Mouse (Mus musculus): Measurements from ENCODE around the gene Pnkd. TPM values are rescaled to one million over a fixed set of nuclear protein-coding genes. Genes with fewer than 3 reads are reported as not detected.

The Pnkd gene
- polyA plus RNA-seq, 1 experiment from 2014 or later = 104 TPM

DNA sequence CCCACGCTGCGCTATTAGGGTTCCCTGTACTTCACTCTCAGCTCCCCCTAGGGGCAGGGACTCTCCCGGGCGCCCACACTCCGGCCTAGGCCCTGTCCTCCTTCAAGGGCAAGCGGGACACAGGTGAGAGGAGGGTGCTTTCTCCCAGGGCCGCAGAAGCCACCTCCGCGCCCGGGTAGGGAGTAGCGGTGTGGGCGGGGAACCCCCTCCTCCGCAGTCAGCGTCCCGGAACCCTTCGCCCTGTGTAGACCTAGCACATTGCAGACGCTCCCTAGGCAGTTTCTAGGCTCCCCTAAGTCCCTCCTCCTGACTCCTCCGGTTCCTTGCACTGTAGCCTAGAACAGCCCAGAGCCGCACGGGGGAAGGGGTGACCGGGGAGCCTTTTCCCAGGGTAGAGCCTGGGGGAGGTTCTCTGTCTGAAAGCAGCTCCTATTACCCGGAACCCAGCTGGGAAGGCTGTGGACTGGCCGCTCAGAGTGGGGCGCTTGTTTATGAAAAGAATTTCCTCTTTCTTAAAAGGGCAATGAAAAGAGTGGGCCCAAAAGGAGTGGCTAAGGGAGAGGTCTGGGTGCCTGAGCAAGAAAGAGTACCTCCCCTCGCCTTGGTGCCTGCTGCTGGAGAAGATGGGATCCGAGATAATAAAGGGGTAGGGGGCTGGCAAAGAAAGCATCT is 102.1 kb downstream of the Pnkd start:
- Histone ChIP-seq H3K27ac (ENCODE audit: low read depth, low read length) (peak overlapping the region; percentile 91), H3K4me2 (ENCODE audit: low read depth) (peak overlapping the region; percentile 63), H3K9me3 (ENCODE audit: control insufficient read depth, low read length) (no peaks in the 10 kb centered on the region), H3K36me3 (ENCODE audit: control insufficient read depth, insufficient read depth, low read length) (no peaks in the 10 kb centered on the region), H3K4me1 (ENCODE audit: control insufficient read depth, insufficient read depth, low read length) (peaks cover 6% of the 10 kb centered on the region; the same call in 1 of the 2 replicates), H3K27me3 (ENCODE audit: control insufficient read depth, insufficient read depth, low read length) (0 out of 2 replicates have a peak, but pooled peaks cover 4% of the 10 kb centered on the region), H3K9ac (ENCODE audit: low read length) (peak overlapping the region; percentile 73), H3K4me3 (ENCODE audit: low read depth, low read length) (peak overlapping the region; percentile 58)
- peak; percentile 85 for ATAC-seq (ENCODE audit: insufficient read depth, low FRiP score, low TSS enrichment)
- under 1% methylated on average over 26 of the region's 26 CpGs for WGBS
- peak; percentile 95 for DNase-seq (ENCODE audit: low spot score)

DNA sequence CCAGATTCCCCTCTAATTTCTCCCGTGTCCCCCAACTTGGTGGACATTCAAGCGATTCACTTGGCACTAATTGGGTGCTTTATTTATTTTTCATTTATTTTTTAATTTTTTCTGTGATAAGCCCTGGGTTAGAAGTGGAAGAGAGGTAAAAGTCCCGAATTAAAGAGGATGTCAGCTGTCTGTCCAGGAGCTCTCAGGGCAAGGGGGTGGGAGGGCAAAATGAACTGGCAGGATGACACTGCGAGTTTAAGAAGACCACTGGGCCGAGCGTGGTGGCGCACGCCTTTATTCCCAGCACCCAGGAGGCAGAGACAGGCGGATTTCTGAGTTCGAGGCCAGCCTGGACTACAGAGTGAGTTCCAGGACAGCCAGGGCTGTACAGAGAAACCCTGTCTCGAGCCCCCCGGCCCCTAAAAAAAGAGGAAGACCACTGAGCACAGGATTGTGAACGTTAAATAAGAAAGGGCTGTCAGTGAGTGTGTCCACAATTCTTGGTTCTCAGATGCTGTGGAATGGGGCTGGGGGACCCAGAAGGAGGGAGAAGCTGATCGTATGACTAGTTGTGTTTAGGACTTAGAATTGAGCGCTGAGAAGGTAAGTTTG is 102.8 kb downstream of the Pnkd start:
- H3K36me3 ChIP-seq (ENCODE audit: control insufficient read depth, insufficient read depth, low read length) = no peaks in the 10 kb centered on the region
- DNase-seq (ENCODE audit: low spot score) (no peak), ATAC-seq (ENCODE audit: insufficient read depth, low FRiP score, low TSS enrichment) (no peak)
- H3K27me3 ChIP-seq (ENCODE audit: control insufficient read depth, insufficient read depth, low read length) = 0 out of 2 replicates have a peak, but pooled peaks cover 4% of the 10 kb centered on the region
- peak overlapping the region; percentile 91; the same call in 1 of the 2 replicates for H3K27ac ChIP-seq (ENCODE audit: low read depth, low read length)
- peak overlapping the region; percentile 63 for H3K4me2 ChIP-seq (ENCODE audit: low read depth)
- H3K4me1 ChIP-seq (ENCODE audit: control insufficient read depth, insufficient read depth, low read length) = peaks cover 8% of the 10 kb centered on the region
- WGBS = 67% methylated on average over 15 of the region's 15 CpGs
- no peak overlapping the region for H3K4me3 ChIP-seq (ENCODE audit: low read depth, low read length)
- H3K9ac ChIP-seq (ENCODE audit: low read length) = no peak overlapping the region
- no peaks in the 10 kb centered on the region for H3K9me3 ChIP-seq (ENCODE audit: control insufficient read depth, low read length)

DNA sequence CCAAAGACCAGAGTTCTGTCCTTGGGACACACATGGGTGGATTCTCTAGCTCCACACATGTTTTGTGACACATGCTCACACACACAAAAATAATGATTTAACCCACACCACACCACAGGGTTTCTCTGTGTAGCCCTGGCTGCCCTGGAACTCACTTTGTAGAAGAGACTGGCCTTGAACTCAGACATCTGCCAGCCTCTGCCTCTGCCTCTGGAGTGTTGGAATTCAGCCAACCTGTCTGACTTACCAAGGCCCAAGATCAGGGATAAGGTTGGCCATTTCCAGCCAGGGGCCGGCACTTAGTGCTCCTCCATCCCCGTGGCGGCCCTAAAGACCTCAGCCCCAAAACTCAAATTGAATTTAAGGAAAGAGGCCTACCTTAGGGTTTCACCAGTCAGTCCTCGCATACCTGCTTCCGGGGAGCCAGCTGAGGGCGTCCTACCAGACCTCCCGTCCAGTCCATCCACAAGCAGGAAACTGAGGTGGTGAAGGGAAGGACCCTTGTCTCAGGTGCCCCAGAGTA is 103.7 kb downstream of the Pnkd start:
- DNase-seq (ENCODE audit: low spot score) = no peak
- no peak for ATAC-seq (ENCODE audit: insufficient read depth, low FRiP score, low TSS enrichment)
- 72% methylated on average over 7 of the region's 7 CpGs for WGBS
- peaks cover 14% of the 10 kb centered on the region for H3K4me1 ChIP-seq (ENCODE audit: control insufficient read depth, insufficient read depth, low read length)
- H3K9me3 ChIP-seq (ENCODE audit: control insufficient read depth, low read length) = no peaks in the 10 kb centered on the region
- H3K9ac ChIP-seq (ENCODE audit: low read length) = no peak overlapping the region
- H3K36me3 ChIP-seq (ENCODE audit: control insufficient read depth, insufficient read depth, low read length) = no peaks in the 10 kb centered on the region
- H3K27ac ChIP-seq (ENCODE audit: low read depth, low read length) = no peak overlapping the region
- no peak overlapping the region for H3K4me3 ChIP-seq (ENCODE audit: low read depth, low read length)
- 0 out of 2 replicates have a peak, but pooled peaks cover 4% of the 10 kb centered on the region for H3K27me3 ChIP-seq (ENCODE audit: control insufficient read depth, insufficient read depth, low read length)
- no peak overlapping the region for H3K4me2 ChIP-seq (ENCODE audit: low read depth)

DNA sequence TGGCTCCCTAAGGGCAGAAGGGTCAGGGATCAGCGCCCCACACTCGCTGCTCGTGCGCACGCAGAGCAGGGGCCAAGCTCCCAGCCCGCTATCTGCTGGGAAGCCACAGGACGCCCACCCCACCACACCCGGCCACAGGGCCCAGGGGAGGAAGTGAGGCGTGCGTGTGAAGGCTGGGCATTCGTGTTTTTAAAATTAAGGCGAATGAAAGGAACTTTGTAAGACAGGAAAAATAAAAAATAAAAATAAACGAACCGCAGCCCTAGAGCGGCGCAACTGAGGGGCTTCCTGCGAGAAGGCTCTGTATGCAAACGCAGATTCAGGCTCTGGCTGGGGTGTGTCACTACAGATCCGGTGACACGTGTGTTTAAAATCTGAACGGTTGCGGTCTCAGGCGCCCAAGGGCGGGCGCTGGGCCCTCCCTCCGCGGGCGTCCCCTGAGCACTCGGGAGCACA is 105.1 kb downstream of the Pnkd start:
- DNase-seq (ENCODE audit: low spot score) (no peak), ATAC-seq (ENCODE audit: insufficient read depth, low FRiP score, low TSS enrichment) (no peak)
- no peak overlapping the region; the same call in 1 of the 2 replicates for H3K9ac ChIP-seq (ENCODE audit: low read length)
- H3K4me2 ChIP-seq (ENCODE audit: low read depth) = peak overlapping the region; percentile 36
- H3K4me1 ChIP-seq (ENCODE audit: control insufficient read depth, insufficient read depth, low read length) = peaks cover 14% of the 10 kb centered on the region
- no peaks in the 10 kb centered on the region for H3K9me3 ChIP-seq (ENCODE audit: control insufficient read depth, low read length)
- H3K27me3 ChIP-seq (ENCODE audit: control insufficient read depth, insufficient read depth, low read length) = 0 out of 2 replicates have a peak, but pooled peaks cover 4% of the 10 kb centered on the region
- WGBS = 4% methylated on average over 29 of the region's 29 CpGs
- H3K4me3 ChIP-seq (ENCODE audit: low read depth, low read length) = peak overlapping the region; percentile 7; the same call in 1 of the 2 replicates
- H3K27ac ChIP-seq (ENCODE audit: low read depth, low read length) = no peak overlapping the region
- H3K36me3 ChIP-seq (ENCODE audit: control insufficient read depth, insufficient read depth, low read length) = peaks cover 6% of the 10 kb centered on the region; the same call in 1 of the 2 replicates

DNA sequence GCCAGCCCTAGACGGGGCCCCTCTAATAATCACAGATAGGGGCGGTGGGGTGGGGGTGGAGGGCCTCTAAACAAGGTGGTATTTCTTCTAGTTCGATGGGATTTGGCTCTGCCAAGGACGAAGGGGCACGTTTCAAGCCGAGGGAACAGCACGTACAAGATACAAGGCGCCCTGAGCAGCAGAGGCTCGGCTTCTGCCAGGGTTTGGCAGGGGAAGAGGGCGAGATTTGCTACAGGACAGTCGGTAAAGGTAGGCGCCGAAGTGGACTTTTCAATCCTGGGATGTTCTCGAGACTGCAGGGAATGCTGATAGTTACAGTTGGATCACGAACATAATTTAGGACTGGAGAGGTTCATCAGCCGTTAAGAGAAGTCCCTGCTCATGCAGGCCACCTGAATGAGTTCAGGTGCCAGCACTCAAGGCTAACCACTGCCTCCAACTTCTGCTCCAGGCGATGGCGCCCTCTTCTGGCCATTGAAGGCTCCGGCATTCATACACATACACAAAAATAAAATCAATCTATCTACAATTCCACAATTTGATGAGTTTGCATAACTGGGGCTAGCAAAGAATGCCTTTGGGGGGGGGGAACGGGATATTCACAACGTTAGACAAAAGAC is 105.7 kb downstream of the Pnkd start:
- ATAC-seq (ENCODE audit: insufficient read depth, low FRiP score, low TSS enrichment) = no peak
- Histone ChIP-seq H3K27me3 (ENCODE audit: control insufficient read depth, insufficient read depth, low read length) (0 out of 2 replicates have a peak, but pooled peaks cover 4% of the 10 kb centered on the region), H3K36me3 (ENCODE audit: control insufficient read depth, insufficient read depth, low read length) (peaks cover 7% of the 10 kb centered on the region; the same call in 1 of the 2 replicates), H3K27ac (ENCODE audit: low read depth, low read length) (no peak overlapping the region), H3K4me2 (ENCODE audit: low read depth) (peak overlapping the region; percentile 36), H3K4me1 (ENCODE audit: control insufficient read depth, insufficient read depth, low read length) (peaks cover 14% of the 10 kb centered on the region), H3K4me3 (ENCODE audit: low read depth, low read length) (peak overlapping the region; percentile 91), H3K9ac (ENCODE audit: low read length) (no peak overlapping the region; the same call in 1 of the 2 replicates), H3K9me3 (ENCODE audit: control insufficient read depth, low read length) (no peaks in the 10 kb centered on the region)
- WGBS = 5% methylated on average over 21 of the region's 21 CpGs
- peak; percentile 41 for DNase-seq (ENCODE audit: low spot score)

DNA sequence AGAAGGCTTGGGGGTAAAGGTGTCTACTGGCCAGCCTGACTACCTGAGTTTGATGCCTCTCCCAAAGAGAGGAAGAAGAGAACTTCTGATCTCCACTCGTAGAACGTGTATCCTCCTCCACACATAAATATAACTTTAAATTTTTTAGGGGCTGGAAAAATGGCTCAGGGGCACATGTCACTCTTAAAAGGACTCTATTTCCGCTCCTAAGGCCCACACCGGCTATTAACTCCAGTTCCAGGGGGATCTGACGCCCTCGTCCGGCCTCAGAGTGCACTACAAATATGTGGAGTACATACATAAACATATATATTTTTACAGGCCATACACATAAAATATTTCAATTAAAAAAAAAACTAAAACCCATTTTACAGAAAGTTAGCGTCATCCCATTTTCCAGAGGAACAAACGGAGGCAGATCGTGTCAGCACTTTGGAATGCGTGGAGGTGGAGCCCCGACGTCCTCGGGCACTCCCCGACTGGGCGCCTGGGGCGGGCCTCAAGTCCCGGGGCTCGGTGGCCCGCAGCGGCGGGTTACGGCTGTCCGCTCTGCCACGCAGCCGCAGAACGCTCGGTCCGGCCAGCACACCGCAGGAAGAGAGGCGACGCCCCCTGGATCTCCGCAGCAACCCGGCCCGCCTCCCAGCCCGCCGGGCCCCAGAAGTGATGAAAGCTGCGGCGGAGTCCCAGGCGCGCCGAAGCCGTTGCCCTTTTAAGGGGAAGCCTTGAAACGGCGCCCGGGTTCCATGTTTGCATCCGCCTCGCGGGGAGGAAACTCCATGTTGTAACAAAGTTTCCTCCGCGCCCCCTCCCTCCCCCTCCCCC is 106.4 kb downstream of the Pnkd start, which contains the start of gene Ctdsp1:
TSS of gene Ctdsp1 (plus strand) at position 586 of the 825 bp plus-strand sequence.
- 2% methylated on average over 51 of the region's 51 CpGs for WGBS
- H3K9me3 ChIP-seq (ENCODE audit: control insufficient read depth, low read length) = no peaks in the 10 kb centered on the region
- H3K4me3 ChIP-seq (ENCODE audit: low read depth, low read length) = peak within 1 kb of the TSS; percentile 91
- ATAC-seq (ENCODE audit: insufficient read depth, low FRiP score, low TSS enrichment) = peak; percentile 68
- peak within 1 kb of the TSS; percentile 88 for H3K4me2 ChIP-seq (ENCODE audit: low read depth)
- peaks cover 7% of the 10 kb centered on the region; the same call in 1 of the 2 replicates for H3K36me3 ChIP-seq (ENCODE audit: control insufficient read depth, insufficient read depth, low read length)
- H3K27ac ChIP-seq (ENCODE audit: low read depth, low read length) = peak within 1 kb of the TSS; percentile 86
- peak within 1 kb of the TSS; percentile 90 for H3K9ac ChIP-seq (ENCODE audit: low read length)
- H3K4me1 ChIP-seq (ENCODE audit: control insufficient read depth, insufficient read depth, low read length) = peaks cover 14% of the 10 kb centered on the region
- 0 out of 2 replicates have a peak, but pooled peaks cover 4% of the 10 kb centered on the region for H3K27me3 ChIP-seq (ENCODE audit: control insufficient read depth, insufficient read depth, low read length)
- DNase-seq (ENCODE audit: low spot score) = peak; percentile 98

DNA sequence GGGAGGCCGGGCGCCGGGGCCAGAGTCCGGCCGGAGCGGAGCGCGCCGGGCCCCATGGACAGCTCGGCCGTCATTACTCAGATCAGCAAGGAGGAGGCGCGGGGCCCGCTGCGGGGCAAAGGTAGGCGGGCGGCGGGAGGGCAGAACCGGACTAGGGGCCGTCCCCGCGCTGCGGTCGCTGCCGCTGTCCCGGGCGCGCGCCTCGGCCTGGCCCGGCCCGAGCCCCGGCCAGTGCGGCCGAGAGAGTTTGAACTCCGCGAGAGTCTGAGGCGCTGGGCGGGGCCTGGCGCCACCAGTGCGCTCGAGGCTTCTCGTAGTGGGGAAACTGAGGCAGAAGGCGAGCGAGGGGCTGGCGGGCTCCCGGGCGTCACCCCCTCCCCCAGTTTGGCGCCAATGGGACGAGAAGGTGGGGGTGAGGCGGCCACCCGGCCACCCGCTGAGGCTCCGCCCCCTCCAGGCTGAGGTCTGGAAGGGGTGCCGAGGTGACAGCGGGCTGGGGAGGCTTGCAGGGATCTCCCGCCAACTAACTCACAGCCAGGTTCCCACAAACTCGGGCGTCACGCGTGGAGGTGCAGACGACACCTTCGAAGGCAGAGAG is 107.2 kb downstream of the Pnkd start:
- DNase-seq (ENCODE audit: low spot score) = peak; percentile 63
- WGBS = under 1% methylated on average over 48 of the region's 63 CpGs

More for the DNA sequence above, 107.2 kb downstream of the Pnkd start:
- Histone ChIP-seq H3K4me3 (ENCODE audit: low read depth, low read length) (peak overlapping the region; percentile 91), H3K36me3 (ENCODE audit: control insufficient read depth, insufficient read depth, low read length) (peaks cover 7% of the 10 kb centered on the region; the same call in 1 of the 2 replicates), H3K9me3 (ENCODE audit: control insufficient read depth, low read length) (no peaks in the 10 kb centered on the region), H3K27ac (ENCODE audit: low read depth, low read length) (peak overlapping the region; percentile 86), H3K4me1 (ENCODE audit: control insufficient read depth, insufficient read depth, low read length) (peaks cover 14% of the 10 kb centered on the region), H3K9ac (ENCODE audit: low read length) (peak overlapping the region; percentile 90), H3K27me3 (ENCODE audit: control insufficient read depth, insufficient read depth, low read length) (0 out of 2 replicates have a peak, but pooled peaks cover 4% of the 10 kb centered on the region), H3K4me2 (ENCODE audit: low read depth) (peak overlapping the region; percentile 88)
- peak; percentile 53; the same call in 1 of the 2 replicates for ATAC-seq (ENCODE audit: insufficient read depth, low FRiP score, low TSS enrichment)

All from neural tube, embryonic 11.5 days (tissue).